Mouse (Mus musculus): Measurements from ENCODE around the gene Bri3bp.

The Bri3bp gene

DNA sequence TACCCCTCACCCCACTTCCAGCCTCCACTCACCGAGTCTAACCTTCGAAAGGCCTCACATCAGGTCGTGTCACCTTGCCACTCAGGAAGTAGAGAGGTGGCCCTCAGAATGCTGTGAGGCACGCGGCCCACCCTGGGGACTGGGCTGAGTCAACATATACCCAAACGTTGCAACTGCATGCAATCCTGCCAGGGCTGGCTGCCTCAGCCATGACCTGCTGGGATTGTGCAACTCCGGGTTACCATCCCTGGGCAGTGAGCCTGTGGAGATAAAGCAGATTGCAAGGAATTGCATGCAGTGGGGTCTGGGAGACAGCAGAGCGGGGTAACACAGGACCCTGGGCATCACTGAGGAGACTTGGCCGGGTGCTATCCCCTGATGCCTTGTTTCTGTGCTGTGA is 11.2 kb downstream of the Bri3bp start:
- DNase-seq (ENCODE audit: low spot score), result no peak

DNA sequence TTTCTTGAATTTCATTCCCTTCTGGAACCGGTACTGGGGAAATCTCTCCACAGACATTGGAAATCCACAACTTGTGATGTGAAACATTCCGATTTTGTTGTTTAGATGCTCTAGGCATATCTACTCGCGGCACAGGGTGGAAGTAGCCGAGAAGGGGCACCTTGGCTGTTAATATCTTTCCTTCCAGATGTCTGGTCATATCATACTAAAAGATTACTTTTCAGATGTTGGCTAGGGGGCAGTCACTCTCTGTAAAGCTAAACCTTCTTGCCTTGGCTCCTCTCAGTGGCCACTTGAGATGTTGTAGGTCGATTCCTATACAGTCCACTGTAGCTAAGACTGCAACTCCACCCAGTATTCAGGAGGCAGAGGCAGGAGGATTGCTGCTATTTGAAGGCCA is 14.7 kb downstream of the Bri3bp start:
- no peak for DNase-seq (ENCODE audit: low spot score)

DNA sequence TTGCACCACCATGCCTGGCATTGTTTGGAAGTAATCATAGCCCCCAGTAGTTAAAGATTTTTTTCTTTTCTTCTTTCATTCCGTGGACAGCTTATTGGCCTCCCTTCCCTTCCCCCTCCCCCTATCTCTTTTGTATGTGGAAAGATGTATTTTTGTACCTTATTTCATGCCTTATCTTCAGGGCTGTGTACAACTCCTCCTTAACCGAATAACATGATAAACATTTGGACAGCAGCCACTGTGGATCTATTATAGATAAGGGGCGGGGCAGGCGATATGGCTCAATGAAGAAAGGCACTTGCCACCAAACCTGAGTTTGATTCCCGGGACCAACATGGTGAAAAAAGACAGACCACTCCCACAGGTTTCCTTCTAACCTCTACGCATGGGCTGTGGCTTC is 16.2 kb downstream of the Bri3bp start:
- DNase-seq (ENCODE audit: low spot score), result no peak

DNA sequence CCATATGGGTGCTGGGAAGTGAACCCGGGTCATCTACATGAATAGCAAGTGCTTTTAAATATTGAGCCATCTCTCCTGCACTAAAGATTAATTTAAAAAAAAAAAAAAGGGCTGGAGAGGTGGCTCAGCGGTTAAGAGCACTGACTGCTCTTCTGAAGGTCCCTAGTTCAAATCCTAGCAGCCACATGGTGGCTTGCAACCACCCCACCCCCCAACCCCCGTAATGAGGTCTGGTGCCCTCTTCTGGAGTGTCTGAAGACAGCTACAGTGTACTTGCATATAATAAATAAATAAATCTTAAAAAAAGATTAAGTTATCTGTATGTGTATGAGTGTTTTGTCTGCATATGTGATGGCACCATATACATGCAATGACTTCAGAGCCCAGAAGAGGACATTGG is 19.2 kb downstream of the Bri3bp start:
- DNase-seq (ENCODE audit: low spot score), result no peak

DNA sequence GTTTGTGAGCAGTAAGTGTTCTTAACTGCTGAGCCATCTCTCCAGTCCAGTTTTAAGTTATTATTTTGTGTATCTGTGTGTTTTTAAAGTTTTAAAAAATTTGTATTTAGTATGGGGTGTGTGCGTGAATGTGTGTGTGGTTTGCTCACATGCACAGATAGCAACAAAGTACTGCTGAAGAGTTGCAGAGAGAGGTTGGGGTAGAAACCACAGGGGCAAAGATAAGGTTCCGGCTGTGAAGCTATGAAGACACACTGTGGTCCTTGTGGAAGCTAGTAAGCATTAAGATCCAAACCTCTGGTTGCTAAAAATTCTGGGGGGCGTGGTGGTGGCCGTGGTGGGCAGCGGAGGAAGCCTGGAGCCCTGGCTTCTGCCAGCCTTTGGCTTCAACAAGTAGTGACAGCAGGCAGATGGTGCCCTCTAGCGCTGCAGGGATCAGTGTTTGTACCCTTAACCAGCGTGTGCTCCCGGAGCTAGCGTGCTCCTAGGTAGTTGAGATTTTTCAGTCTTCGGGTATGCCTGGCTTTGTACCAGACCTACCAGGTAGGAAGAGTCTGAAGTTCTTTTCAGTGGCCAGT is 20.6 kb downstream of the Bri3bp start:
- no peak for DNase-seq (ENCODE audit: low spot score)

DNA sequence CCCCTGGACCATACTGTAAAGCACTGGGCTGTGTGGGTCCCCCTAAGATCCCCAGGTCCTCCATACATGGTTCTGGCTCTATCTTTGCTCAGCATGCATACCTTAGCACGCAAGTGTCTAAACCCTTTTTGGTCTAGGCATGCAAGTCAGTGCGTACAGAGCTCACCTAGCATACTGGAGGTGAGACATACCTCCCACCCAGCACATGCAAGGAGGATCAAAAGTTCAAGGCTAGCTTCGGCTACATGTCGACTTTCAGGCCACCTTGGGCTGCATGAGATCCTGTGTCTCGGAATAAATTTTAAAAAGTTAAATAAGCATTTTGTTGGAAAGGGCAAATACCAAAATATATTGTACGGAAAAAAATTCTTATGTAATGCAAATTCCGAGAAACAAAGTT is 23.8 kb downstream of the Bri3bp start:
- no peak for DNase-seq (ENCODE audit: low spot score)

DNA sequence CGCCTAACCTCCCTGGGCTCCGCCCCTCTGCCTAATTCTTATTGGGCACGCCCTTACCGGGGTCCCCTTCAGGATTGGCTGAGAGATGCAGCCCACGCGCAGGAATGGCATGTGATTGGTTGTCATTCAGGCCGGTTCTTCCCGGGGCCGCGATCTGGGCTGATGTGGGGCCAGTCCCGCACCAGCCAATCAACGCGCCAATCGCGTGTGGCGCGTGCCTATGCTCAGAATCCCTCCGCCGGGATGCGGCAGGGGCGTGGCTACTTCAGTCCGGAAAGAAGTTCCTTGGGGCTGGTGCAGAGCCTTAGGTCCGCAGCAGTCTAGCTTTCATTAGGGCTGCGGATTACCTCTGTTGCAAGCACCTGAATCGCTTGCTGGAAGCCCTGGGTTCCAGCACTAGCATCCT is 24.3 kb downstream of the Bri3bp start:
- peak; percentile 97 for DNase-seq (ENCODE audit: low spot score)

DNA sequence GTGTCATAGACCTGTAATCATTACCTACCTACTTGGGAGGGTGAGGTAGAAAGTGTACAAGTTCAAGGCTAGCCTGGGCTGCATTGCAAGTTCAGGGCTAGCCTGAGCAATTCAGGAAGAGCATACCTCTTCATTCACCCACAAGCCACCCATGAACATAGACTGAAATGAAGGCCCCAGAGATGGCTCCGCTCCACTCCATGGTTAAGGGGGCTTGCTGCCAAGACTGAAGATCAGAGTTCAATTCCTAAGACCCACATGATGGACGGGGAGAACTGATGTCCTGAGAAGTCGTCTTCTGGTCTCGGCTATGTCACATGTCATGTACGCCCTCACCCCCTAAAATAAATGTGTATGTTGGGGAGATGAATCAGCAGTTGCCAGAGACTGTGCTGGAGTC is 25.1 kb downstream of the Bri3bp start:
- no peak for DNase-seq (ENCODE audit: low spot score)

DNA sequence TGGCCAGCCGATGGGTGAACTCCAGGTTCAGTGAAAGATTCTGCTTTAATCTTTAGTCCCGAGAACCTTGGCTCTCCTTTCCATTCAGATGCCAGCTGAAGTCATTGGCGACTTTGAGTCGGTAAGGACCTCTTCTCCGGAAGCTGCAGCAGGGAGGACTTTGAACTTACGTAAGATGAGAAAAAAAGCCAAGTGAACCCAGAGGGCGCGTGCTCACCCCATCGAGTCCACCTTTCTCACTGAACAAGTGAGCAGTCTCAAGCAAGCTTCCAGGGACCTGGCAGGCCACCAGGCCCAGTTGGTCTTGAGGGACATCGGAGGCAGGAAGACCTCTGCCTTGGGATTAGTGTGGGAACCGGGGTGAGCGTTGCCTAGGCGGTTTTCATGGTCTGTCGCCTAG is 25.9 kb downstream of the Bri3bp start:
- DNase-seq (ENCODE audit: low spot score), result no peak

DNA sequence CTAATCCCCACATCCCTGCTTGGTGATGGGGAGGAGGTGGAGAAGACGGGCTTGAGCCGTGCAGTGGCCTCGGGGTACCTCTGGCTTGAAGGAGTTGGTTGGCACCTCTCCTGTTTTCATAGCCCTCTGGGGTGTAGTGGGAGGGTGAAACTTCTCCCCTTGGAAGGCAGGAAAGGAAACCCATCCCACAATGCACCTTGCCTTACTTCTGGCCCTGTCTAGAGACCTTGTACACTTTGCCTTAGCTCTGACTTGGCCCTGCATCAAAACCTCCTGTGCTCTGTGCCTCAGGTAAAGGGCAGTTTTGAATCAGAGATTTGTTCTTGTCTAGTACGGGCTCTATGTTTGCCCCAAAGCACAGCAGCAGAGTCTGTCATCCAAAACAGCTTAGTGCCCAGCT is 29.3 kb downstream of the Bri3bp start:
- DNase-seq (ENCODE audit: low spot score), result no peak

DNA sequence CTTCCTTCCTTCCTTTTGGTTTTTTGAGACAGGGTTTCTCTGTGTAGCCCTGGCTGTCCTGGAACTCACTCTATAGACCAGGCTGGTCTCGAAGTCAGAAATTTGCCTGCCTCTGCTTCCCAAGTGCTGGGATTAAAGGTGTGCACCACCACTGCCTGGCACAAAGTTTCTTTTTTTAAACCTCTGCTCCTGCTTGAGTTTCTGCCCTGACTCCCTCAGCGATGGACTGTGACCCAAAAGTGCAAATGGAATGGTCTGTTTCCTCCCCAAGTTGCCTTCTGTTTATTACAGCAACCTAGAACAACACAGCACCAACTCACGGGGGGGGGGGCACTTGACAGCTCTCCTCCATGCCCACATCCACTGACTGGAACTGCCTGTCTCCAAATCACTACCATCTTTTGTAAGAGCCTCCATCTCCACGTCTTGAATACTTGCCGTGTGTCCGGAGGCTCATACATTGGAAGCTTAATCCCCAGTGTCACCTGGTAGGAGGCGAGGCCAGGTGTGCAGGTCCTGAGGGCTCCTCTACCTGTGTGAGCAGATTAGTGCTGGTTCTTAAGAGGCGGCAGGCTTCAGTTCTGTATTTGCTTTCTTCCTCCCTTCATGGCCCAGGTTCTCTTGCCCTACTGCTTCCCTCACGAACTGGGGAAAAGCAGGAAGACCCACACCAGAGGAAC is 31.6 kb downstream of the Bri3bp start:
- no peak for DNase-seq (ENCODE audit: low spot score)

DNA sequence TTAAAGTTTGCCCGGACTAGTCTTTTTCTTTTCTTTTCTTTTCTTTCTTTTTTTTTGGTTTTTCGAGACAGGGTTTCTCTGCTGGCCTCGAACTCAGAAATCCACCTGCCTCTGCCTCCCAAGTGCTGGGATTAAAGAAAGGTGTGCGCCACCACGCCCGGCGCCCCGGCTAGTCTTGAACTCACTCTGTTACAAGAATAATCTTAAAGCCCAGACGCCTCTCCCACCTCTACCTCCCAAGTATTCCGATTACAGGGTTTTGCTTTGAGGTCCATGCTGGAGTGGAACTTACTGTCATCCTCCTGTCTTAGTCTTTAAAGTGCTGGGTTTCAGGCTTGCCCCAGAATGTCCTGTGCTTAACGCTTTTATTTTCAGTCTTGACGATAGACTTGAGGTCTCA is 33.7 kb downstream of the Bri3bp start:
- no peak for DNase-seq (ENCODE audit: low spot score)

DNA sequence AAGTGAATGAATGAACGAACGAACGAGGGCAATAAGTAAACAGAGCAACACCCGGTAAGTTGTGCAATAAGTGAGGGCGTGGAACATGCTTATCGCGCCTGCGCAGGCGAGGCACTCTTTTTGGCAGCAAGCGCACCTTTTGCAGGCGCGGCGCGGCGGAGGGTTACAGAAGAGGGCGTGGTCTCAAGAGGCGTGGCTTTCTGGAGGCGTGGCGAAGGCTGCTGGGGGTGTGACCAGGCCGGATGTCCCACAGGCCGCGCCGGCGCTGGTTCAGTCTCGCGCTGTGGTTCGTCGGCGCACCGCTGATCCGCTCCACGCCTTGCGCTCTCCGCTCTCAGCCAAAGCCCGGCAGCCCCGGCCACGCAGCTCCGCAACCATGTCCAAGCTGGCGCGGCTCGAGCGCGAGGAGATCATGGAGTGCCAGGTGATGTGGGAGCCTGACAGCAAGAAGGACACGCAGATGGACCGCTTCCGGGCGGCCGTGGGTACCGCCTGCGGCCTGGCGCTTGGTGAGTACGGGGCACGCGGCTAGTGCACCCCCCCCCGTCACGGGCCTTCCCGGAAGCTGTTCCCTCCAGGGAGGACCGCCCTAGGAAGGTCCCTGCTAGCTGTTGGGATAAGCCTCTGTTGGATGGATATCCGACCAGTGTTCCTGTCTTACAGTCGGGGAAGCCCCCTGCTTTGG is 34.4 kb downstream of the Bri3bp start, which contains the start of gene Aacs:
Gene Aacs (plus strand): TSS at position 214 of the 685 bp plus-strand sequence.
- DNase-seq (ENCODE audit: low spot score), result peak; percentile 94

DNA sequence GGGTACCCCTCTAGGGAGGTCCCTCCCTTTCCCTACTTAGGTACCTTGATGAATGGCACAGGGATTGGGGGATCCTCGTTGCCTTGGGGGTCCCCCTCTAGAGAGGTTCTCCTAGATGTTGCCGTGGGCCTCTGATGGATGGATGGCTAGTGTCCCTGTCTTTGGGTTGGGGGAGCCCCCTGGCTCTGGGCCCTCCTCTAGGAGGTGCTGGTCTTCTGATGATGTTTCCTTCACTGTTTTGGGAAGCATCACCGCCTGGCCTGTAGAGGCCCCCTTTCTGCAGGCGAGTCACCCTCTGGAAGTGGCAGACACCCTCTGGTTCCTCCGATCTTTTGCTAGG is 34.9 kb downstream of the Bri3bp start:
- no peak for DNase-seq (ENCODE audit: low spot score)

DNA sequence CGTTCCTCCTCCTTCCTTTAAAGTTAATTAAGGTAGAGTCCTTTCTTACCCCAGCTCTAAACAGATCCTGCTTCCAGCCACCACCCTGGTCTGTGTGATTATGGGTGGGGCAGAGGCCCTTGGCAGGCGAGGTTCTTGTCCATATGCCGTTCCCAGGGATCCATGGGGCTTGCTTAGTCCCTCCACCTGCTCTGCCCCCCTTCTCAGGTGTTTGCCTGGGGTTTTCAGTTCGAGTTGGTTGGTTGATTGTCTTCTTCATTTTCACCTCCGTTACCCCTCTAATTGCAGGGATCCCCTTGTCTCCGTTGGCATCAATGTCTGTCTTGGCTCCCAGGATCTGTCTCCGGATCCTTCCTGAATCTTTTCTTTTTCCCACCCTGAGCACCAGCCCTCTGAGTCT is 35.4 kb downstream of the Bri3bp start:
- DNase-seq (ENCODE audit: low spot score), result no peak

DNA sequence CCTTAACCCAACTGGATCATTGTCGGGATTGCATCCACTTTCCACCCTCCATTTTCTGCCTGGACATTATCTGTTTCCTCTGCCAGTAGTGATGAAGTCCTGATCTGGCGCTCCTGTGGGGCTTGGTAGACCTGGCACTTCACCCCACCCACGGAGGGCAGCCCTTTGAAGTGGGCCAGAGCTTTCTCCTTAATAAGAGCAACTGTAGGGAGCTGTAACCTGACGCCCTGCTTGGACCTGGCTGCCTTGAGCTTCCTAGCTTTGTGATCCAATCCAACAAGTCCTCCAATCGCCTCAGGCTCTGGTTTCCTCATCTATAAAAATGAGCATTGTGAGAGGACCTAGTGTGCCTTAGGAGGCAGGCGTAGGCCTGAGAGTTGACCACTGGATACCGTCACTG is 36.2 kb downstream of the Bri3bp start:
- no peak for DNase-seq (ENCODE audit: low spot score)

DNA sequence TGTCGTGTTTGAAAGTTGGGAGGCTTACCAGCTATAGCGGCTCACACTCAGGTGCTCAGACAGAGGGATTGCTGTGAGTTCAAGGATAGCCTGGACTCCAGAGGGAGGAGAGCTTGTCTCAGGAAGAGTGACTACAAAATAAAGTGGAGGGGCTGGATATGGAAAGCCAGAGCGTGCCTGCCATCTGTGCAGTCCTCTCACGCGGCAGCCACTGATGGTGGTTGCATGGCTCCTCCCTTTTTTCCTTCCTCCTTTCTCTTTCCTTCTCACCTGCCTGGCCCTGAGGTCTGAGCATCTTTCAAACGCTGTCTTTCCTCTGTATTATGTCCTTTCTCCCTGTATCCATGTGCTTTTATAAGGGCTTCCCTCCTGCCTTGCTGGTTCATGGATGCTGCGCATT is 36.7 kb downstream of the Bri3bp start:
- DNase-seq (ENCODE audit: low spot score), result no peak

DNA sequence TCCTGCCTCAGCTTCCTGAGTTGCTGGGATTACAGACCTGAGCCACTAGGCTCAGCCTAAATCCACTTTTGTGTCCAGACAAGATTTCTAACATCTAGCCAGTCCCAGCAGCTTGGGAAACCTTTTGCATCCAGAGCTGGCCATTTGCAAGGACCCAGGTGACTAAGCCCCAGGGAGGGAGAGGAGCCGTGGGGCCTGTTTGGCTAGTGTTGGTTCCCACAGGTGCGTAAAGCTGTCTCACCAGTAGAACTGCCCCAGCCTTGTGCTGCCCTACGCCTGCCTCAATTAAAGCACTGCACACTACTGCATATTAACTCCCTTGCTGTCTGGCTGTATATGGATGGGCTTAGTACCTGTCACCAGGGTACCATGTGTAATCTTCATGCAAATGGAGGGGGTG is 38.0 kb downstream of the Bri3bp start:
- DNase-seq (ENCODE audit: low spot score), result no peak

DNA sequence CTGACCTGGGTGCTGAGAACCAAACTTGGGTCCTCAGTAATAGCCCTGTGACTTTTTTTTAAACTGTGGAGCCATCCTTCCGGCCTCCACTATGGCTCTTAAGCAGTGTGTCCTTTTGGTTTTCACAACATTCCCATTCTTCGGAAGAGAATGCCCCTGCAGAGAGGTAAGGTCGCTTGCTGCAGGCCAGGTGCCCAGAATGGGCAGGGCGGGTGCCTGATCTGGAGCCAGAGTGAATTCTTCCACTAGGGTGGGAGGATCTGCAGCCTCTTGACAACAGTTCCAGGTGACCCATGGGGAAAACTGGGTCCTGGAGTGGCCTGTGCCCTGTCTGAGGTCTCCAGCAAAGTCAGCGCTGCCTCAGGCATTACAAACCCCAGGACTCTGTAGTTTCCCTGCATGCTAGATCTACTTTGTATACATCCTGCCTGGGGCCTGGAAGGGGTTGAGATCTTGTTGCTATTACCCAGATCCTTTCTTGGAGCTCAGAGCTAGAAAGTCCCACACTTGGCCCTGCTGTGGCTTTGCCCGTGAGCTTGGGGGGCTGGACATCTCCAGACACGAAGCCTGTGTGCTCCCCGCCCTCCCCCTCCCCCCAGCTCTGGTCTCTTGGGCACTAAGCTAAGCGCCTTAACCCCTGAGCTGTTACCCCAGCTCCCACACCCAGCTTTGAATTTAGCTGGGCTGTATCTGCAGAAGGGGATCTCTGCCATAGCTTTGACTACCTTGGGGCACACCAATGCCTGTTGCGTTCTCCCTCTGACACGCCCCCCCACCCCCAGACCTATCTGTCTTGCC is 39.3 kb downstream of the Bri3bp start:
- no peak for DNase-seq (ENCODE audit: low spot score)

DNA sequence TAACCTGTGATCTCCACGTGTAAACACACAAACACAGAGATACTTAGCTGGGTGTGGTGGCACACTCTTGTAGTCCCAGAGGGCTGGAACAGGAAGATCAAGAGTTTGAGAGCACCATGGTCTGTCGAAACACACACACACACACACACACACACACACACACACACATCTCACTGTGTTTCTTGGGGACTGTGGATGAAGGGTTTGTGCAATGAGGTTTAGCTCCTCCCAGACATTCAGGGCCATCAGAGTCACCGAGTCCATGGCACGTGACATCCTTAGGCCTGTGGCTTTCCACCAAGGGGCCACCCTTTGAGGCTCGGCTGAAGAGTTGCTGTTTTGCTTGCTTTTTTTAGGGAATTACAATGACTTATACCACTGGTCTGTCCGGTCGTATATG is 41.1 kb downstream of the Bri3bp start:
- no peak for DNase-seq (ENCODE audit: low spot score)

DNA sequence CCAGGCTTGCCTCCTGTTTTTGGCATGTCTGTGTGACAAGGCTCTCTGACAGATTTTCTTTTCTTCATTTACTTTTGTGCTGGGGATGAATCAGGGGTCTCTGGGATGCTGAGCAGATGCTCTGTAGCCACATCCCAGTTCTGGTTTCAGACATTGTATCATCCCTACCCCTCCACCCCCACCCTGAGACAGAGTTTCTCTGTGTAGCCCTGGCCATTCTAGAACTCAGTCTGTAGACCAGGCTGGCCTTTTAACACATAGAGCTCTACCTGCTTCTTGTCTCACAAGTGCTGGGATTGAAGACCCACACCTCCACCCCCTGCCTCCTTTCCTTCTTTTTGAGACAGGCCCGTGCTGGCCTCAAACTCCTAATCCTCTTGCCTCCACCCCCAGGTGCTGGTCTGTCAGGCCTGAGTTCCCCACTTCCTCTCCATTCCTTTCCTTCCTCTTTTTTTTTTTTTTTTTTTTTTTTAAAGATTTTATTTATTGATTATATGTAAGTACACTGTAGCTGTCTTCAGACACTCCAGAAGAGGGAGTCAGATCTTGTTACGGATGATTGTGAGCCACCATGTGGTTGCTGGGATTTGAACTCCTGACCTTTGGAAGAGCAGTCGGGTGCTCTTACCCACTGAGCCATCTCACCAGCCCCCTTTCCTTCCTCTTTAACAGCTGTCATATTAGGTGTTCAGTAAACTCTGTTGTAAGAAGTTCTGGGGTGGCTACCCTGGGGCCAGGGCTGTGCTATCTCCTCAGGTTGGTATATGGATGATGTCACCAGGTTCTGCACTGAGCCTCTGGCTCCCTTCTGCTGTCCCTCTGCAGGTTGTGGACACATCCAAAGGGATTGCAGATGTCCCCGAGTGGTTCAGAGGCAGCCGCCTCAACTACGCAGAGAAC is 42.6 kb downstream of the Bri3bp start:
- no peak for DNase-seq (ENCODE audit: low spot score)

All from testis, postnatal 14 days (tissue).